9 mouse cellular contexts compared by ENCODE assay signal in genomic region chr16:38396155-38396554, GRCm38 (mm10). TPM values are rescaled to one million over a fixed set of nuclear protein-coding genes. Genes with fewer than 3 reads are reported as not detected.
A peak's percentile ranks its signal among the peaks of the same experiment; 100 is the strongest.
DNase-seq lines count a peak whose midpoint lies in the region; ATAC-seq lines count a peak whose summit lies in the region.
"Had no signal": no experiment of that assay in that cellular context is flagged by ENCODE, and none has a peak within 500 bp of the region (broad histone marks: within the 10 kb centered on the region; RNA-seq: fewer than 3 reads in every experiment).

No protein-coding gene starts in this region.

- WGBS in embryonic facial prominence, embryonic 13.5 days = 32% methylated on average over 13 of the region's 13 CpGs
- WGBS in embryonic facial prominence, embryonic 10.5 days = 80% methylated on average over 13 of the region's 13 CpGs
- under 1% methylated on average over 13 of the region's 13 CpGs for WGBS in macrophage (ENCODE audit: missing documents)
- 82% methylated on average over 13 of the region's 13 CpGs for WGBS in hindbrain, embryonic 11.5 days

- H3K27me3 ChIP-seq in embryonic facial prominence, embryonic 13.5 days = no peaks in the 10 kb centered on the region
- no peaks in the 10 kb centered on the region for H3K27me3 ChIP-seq in embryonic facial prominence, embryonic 10.5 days (replicated peaks; ENCODE audit: low read depth, poor library complexity, severe bottlenecking)
- H3K27me3 ChIP-seq in hindbrain, embryonic 11.5 days (ENCODE audit: control insufficient read depth, insufficient read depth, low read length) = no peaks in the 10 kb centered on the region
- H3K27me3 ChIP-seq: liver, embryonic 13.5 days had no signal

- no peak overlapping the region for H3K4me3 ChIP-seq in embryonic facial prominence, embryonic 13.5 days
- H3K4me3 ChIP-seq in embryonic facial prominence, embryonic 10.5 days = no peak overlapping the region
- H3K4me3 ChIP-seq in macrophage (ENCODE audit: inconsistent target) = no peak overlapping the region
- no peak overlapping the region for H3K4me3 ChIP-seq in hindbrain, embryonic 11.5 days (ENCODE audit: low read depth, low read length)
- H3K4me3 ChIP-seq: liver, embryonic 13.5 days had no signal

- no peaks in the 10 kb centered on the region for H3K79me2 ChIP-seq in macrophage (ENCODE audit: inconsistent target)

- no peak for ATAC-seq in embryonic facial prominence, embryonic 13.5 days (ENCODE audit: insufficient number of reproducible peaks, insufficient read depth, low FRiP score, low TSS enrichment, low read depth)
- ATAC-seq in hindbrain, embryonic 11.5 days (ENCODE audit: low FRiP score) = no peak

- H3K4me1 ChIP-seq in embryonic facial prominence, embryonic 13.5 days = peaks cover 33% of the 10 kb centered on the region
- H3K4me1 ChIP-seq in embryonic facial prominence, embryonic 10.5 days = peaks cover 17% of the 10 kb centered on the region
- peaks cover 3% of the 10 kb centered on the region; the same call in 1 of the 2 replicates for H3K4me1 ChIP-seq in hindbrain, embryonic 11.5 days (replicated peaks; ENCODE audit: control insufficient read depth, insufficient read depth, low read length)

- H3K9ac ChIP-seq in embryonic facial prominence, embryonic 13.5 days = no peak overlapping the region
- no peak overlapping the region for H3K9ac ChIP-seq in hindbrain, embryonic 11.5 days (ENCODE audit: low read depth, low read length)
- H3K9ac ChIP-seq: liver, embryonic 13.5 days had no signal

- H3K27ac ChIP-seq in embryonic facial prominence, embryonic 13.5 days = peak overlapping the region; percentile 45; the same call in 1 of the 2 replicates
- H3K27ac ChIP-seq in embryonic facial prominence, embryonic 10.5 days (replicated peaks) = no peak overlapping the region
- peak overlapping the region; percentile 48 for H3K27ac ChIP-seq in macrophage
- no peak overlapping the region for H3K27ac ChIP-seq in hindbrain, embryonic 11.5 days (ENCODE audit: low read depth, low read length)
- H3K27ac ChIP-seq: liver, embryonic 13.5 days had no signal

- DNase-seq in embryonic facial prominence, embryonic 10.5 days (ENCODE audit: low spot score) = no peak
- DNase-seq in adrenal gland, postnatal 10 days = peak; percentile 91
- peak; percentile 72 for DNase-seq in gastrocnemius, postnatal 10 days
- peak; percentile 50 for DNase-seq in kidney, adult 18-20 months
- no peak for DNase-seq in hindbrain, embryonic 11.5 days (ENCODE audit: low spot score)
- no peak for DNase-seq in embryo, embryonic 10 days (ENCODE audit: low spot score)
- DNase-seq: liver, embryonic 13.5 days had no signal

- H3K9me3 ChIP-seq in embryonic facial prominence, embryonic 13.5 days = no peaks in the 10 kb centered on the region
- H3K9me3 ChIP-seq in embryonic facial prominence, embryonic 10.5 days = no peaks in the 10 kb centered on the region
- no peaks in the 10 kb centered on the region for H3K9me3 ChIP-seq in hindbrain, embryonic 11.5 days (ENCODE audit: control insufficient read depth, low read length)
- H3K9me3 ChIP-seq: liver, embryonic 13.5 days had no signal

- H3K4me2 ChIP-seq in embryonic facial prominence, embryonic 13.5 days = peak overlapping the region; percentile 19; the same call in 1 of the 2 replicates
- H3K4me2 ChIP-seq in hindbrain, embryonic 11.5 days (replicated peaks; ENCODE audit: low read depth, low read length) = no peak overlapping the region
- H3K4me2 ChIP-seq: liver, embryonic 13.5 days had no signal

- H3K36me3 ChIP-seq in embryonic facial prominence, embryonic 13.5 days = no peaks in the 10 kb centered on the region
- H3K36me3 ChIP-seq in embryonic facial prominence, embryonic 10.5 days (replicated peaks) = no peaks in the 10 kb centered on the region
- no peaks in the 10 kb centered on the region for H3K36me3 ChIP-seq in macrophage (ENCODE audit: inconsistent target)
- no peaks in the 10 kb centered on the region for H3K36me3 ChIP-seq in hindbrain, embryonic 11.5 days (ENCODE audit: control insufficient read depth, insufficient read depth, low read length)
- H3K36me3 ChIP-seq: liver, embryonic 13.5 days had no signal

RNA-seq across cellular contexts. Expression of gene Popdc2, which starts 34.1 kb away (rescaled TPM):
- 1.6 and 2.1 TPM in 2 replicates for polyA plus RNA-seq in embryonic facial prominence, embryonic 13.5 days (2015; fragmentation: Nextera tagmentation; extraction: Ambion mirVana)
- polyA plus RNA-seq in embryonic facial prominence, embryonic 10.5 days (2016; fragmentation: Nextera tagmentation; extraction: Ambion mirVana) = 2.1 and 2.7 TPM in 2 replicates
- total RNA-seq in adrenal gland, postnatal 10 days (2021) = 1 to 10 TPM; 4.6 to 8.5 TPM
- 10 to 100 TPM; 56.0 to 67.3 TPM for total RNA-seq in gastrocnemius, postnatal 10 days (2021)
- 1 to 10 TPM in 6 of 26 experiments, under 1 TPM in 13, not detected in 7; 0.44 to 1.9 (median 0.72) TPM for total RNA-seq in macrophage (2018; cell fraction: chromatin; rRNA removed)
- under 1 TPM in 12 of 26 experiments, not detected in 14; 0.06 to 0.33 (median 0.10) TPM for total RNA-seq in macrophage (2018; cell fraction: cytosol; rRNA removed)
- 1 to 10 TPM in 3 of 26 experiments, under 1 TPM in 22, not detected in 1; 0.24 to 2.2 (median 0.48) TPM for total RNA-seq in macrophage (2018; cell fraction: nucleus; rRNA removed)
- not detected in 3 replicates for polyA plus RNA-seq in macrophage (2018)
- 0.89 and 1.0 TPM in 2 replicates for polyA plus RNA-seq in hindbrain, embryonic 11.5 days (2014; fragmentation: Nextera tagmentation; extraction: Ambion mirVana)

RNA-seq across cellular contexts. Expression of gene Pla1a, which starts 36.8 kb away (rescaled TPM):
- 0.20 and 0.69 TPM in 2 replicates for polyA plus RNA-seq in embryonic facial prominence, embryonic 13.5 days (2015; fragmentation: Nextera tagmentation; extraction: Ambion mirVana)
- polyA plus RNA-seq in embryonic facial prominence, embryonic 10.5 days (2016; fragmentation: Nextera tagmentation; extraction: Ambion mirVana) = not detected in 2 replicates
- total RNA-seq in adrenal gland, postnatal 10 days (2021) = 10 to 100 TPM; 19.9 to 29.6 TPM
- 1 to 10 TPM; 1.4 to 1.6 TPM for total RNA-seq in gastrocnemius, postnatal 10 days (2021)
- total RNA-seq in macrophage (2018; cell fraction: chromatin; rRNA removed) = 10 to 100 TPM in 1 of 26 experiments, 1 to 10 TPM in 4, under 1 TPM in 2, not detected in 19; 0.56 to 19.4 (median 1.3) TPM
- 1 to 10 TPM in 5 of 26 experiments, under 1 TPM in 12, not detected in 9; 0.14 to 1.8 (median 0.55) TPM for total RNA-seq in macrophage (2018; cell fraction: cytosol; rRNA removed)
- 1 to 10 TPM in 6 of 26 experiments, under 1 TPM in 11, not detected in 9; 0.30 to 9.4 (median 0.69) TPM for total RNA-seq in macrophage (2018; cell fraction: nucleus; rRNA removed)
- not detected in 3 replicates for polyA plus RNA-seq in macrophage (2018)
- 0.14 and 0.28 TPM in 2 replicates for polyA plus RNA-seq in hindbrain, embryonic 11.5 days (2014; fragmentation: Nextera tagmentation; extraction: Ambion mirVana)

RNA-seq across cellular contexts. Expression of gene Gm21987, which starts 49.3 kb away (rescaled TPM):
- not detected in 2 replicates for polyA plus RNA-seq in embryonic facial prominence, embryonic 13.5 days (2015; fragmentation: Nextera tagmentation; extraction: Ambion mirVana)
- polyA plus RNA-seq in embryonic facial prominence, embryonic 10.5 days (2016; fragmentation: Nextera tagmentation; extraction: Ambion mirVana) = not detected in 2 replicates
- not detected for total RNA-seq in adrenal gland, postnatal 10 days (2021)
- not detected for total RNA-seq in gastrocnemius, postnatal 10 days (2021)
- not detected for total RNA-seq in macrophage (2018; cell fraction: chromatin; rRNA removed)
- total RNA-seq in macrophage (2018; cell fraction: cytosol; rRNA removed) = not detected
- not detected for total RNA-seq in macrophage (2018; cell fraction: nucleus; rRNA removed)
- polyA plus RNA-seq in macrophage (2018) = not detected in 3 replicates
- not detected in 2 replicates for polyA plus RNA-seq in hindbrain, embryonic 11.5 days (2014; fragmentation: Nextera tagmentation; extraction: Ambion mirVana)
- polyA plus RNA-seq: liver, embryonic 13.5 days had no signal

RNA-seq across cellular contexts. Expression of gene Cox17, which starts 49.4 kb away (rescaled TPM):
- 104 and 105 TPM in 2 replicates for polyA plus RNA-seq in embryonic facial prominence, embryonic 13.5 days (2015; fragmentation: Nextera tagmentation; extraction: Ambion mirVana)
- 128 and 133 TPM in 2 replicates for polyA plus RNA-seq in embryonic facial prominence, embryonic 10.5 days (2016; fragmentation: Nextera tagmentation; extraction: Ambion mirVana)
- 100 to 1,000 TPM; 385 to 411 TPM for total RNA-seq in adrenal gland, postnatal 10 days (2021)
- 100 to 1,000 TPM; 127 to 139 TPM for total RNA-seq in gastrocnemius, postnatal 10 days (2021)
- total RNA-seq in macrophage (2018; cell fraction: chromatin; rRNA removed) = 100 to 1,000 TPM in 10 of 26 experiments, 10 to 100 TPM in 16; 30.5 to 213 (median 89.8) TPM
- total RNA-seq in macrophage (2018; cell fraction: cytosol; rRNA removed) = 100 to 1,000 TPM; 194 to 399 (median 298) TPM
- total RNA-seq in macrophage (2018; cell fraction: nucleus; rRNA removed) = 100 to 1,000 TPM in 16 of 26 experiments, 10 to 100 TPM in 10; 40.6 to 259 (median 110) TPM
- 147 to 264 TPM (median 175 TPM) in 3 replicates for polyA plus RNA-seq in macrophage (2018)
- polyA plus RNA-seq in hindbrain, embryonic 11.5 days (2014; fragmentation: Nextera tagmentation; extraction: Ambion mirVana) = 121 and 122 TPM in 2 replicates

RNA-seq across cellular contexts. Expression of gene Maats1, which starts 54.2 kb away (rescaled TPM):
- 0.08 and 0.52 TPM in 2 replicates for polyA plus RNA-seq in embryonic facial prominence, embryonic 13.5 days (2015; fragmentation: Nextera tagmentation; extraction: Ambion mirVana)
- 0.17 and 0.19 TPM in 2 replicates for polyA plus RNA-seq in embryonic facial prominence, embryonic 10.5 days (2016; fragmentation: Nextera tagmentation; extraction: Ambion mirVana)
- under 1 TPM; 0.42 to 0.51 TPM for total RNA-seq in adrenal gland, postnatal 10 days (2021)
- under 1 TPM in 1 of 2 experiments, not detected in 1; 0.11 TPM for total RNA-seq in gastrocnemius, postnatal 10 days (2021)
- total RNA-seq in macrophage (2018; cell fraction: chromatin; rRNA removed) = under 1 TPM in 4 of 26 experiments, not detected in 22; 0.25 to 0.46 (median 0.30) TPM
- total RNA-seq in macrophage (2018; cell fraction: cytosol; rRNA removed) = under 1 TPM in 3 of 26 experiments, not detected in 23; 0.04 to 0.06 (median 0.04) TPM
- under 1 TPM in 2 of 26 experiments, not detected in 24; 0.37 to 0.39 TPM for total RNA-seq in macrophage (2018; cell fraction: nucleus; rRNA removed)
- not detected in 3 replicates for polyA plus RNA-seq in macrophage (2018)
- polyA plus RNA-seq in hindbrain, embryonic 11.5 days (2014; fragmentation: Nextera tagmentation; extraction: Ambion mirVana) = 1.3 and 1.5 TPM in 2 replicates
- polyA plus RNA-seq: liver, embryonic 13.5 days had no signal

Comparison
In these comparisons a context has a peak if more than half of its experiments do, and no peak if none do; other contexts are left out.
1. H3K27ac ChIP-seq: peak in embryonic facial prominence, embryonic 13.5 days (single experiment) and macrophage (single experiment); none in embryonic facial prominence, embryonic 10.5 days (single experiment) and hindbrain, embryonic 11.5 days (single experiment).
2. DNase-seq: peak in adrenal gland, postnatal 10 days (single experiment), gastrocnemius, postnatal 10 days (single experiment) and kidney, adult 18-20 months (single experiment); none in embryonic facial prominence, embryonic 10.5 days (single experiment), hindbrain, embryonic 11.5 days (single experiment) and embryo, embryonic 10 days (single experiment).